Mouse (Mus musculus): ENCODE results near the gene Cds2.
"Not testable (repeated sequence)": the region's sequence is repeated elsewhere in the genome, so short reads cannot be mapped to it uniquely, and the experiment has no call there.

The Cds2 gene

DNA sequence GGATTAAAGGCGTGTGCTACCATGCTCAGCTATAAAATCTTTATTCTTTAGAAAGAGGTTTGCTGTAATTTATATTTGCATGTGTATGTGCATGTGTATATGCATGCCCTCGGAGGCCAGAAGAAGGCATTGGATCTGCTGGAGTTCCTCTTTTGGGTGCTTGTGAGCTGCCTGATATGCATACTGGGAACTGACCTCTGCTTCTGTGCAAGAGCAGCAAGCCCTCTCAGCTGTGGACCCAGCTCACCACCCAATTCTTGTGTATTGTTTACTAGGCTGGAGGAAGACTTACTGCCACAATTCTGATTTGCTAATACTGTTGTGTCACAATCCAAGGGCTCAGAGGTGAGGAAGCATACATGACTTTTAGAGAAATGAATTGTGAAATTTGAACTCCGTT, 3.1 kb downstream of the Cds2 start:
- no peak for DNase-seq (ENCODE audit: low spot score)

DNA sequence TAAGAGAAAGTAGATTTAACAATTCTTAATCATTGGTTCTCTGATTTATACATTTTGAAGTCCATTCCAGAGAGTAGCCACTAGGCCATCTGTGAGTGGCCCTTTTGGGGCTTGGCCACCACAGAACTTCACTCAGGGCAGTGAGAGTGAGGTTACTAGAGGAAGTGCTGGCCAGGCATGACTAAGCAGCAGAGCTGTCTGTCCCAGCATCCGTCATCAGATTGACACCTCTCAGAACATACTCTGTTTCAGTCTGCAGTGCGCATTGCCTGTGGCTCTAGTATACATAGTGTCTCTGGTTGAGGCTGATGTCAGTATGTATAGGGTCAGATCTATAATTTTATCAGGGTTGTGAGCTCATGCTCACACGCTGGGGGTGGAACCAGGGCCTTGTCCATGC, 6.3 kb downstream of the Cds2 start:
- peak; percentile 18 for DNase-seq (ENCODE audit: low spot score)

DNA sequence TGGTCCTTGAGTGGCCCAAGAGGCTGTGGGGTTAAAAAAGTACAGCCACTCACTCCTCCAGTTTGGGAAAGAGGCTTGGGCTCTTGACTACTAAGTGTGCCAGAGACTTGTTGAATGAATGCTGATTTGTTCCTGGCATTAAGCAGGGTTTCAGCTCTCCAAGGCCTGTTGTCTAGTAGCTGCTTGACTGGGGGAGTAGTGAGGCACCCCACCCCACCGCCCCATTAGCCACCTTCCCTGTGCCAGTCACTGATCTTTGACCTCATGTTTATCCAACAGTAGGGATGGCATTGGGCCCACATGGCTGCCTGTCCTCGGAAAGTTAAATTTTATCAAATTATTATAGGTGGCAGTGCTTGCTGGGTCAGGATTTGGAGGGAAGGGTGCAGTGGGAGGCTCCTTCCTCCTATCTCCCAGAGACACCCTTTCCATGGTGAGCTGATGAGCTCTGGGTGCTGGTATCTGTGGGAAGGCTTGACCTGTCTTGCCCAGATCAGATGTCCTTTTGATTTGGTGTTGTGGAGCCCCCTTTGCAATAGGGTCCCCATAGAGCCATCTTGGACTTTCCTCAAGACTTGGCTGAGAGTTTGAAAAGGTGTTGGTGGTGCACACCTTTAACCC, 7.5 kb downstream of the Cds2 start:
- DNase-seq (ENCODE audit: low spot score) = no peak

DNA sequence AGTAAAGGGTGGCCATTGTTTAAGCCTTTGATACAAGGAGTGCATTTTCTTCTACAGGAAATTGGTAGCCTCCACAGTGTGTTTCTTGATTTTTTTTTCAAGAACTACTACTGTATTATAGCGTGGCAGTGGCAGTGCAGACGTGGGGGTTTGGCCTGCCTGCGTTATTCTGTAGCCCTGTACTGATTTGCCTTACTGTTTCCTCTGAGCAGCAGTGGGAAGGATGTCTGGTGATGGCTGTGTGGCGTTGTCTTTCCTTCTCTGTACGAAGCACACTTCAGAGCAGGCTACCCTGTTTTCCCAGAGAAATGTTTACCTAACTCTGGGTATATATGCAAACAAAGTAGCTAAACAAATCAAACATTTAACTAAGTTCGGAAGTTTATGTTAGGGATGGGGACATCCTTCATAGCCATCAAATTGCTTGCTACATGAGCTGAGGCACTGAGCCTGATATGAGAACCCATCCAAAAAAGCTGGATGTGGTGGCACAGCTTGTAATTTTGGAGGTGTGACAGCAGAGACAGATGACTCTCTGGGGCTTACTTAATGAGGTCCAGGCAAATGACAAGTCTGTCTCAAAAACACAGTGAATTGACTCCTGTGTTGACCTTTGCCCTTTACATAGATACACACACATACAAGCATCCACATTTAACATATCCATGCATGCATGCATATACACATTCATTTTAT, 9.9 kb downstream of the Cds2 start:
- DNase-seq (ENCODE audit: low spot score) = no peak

DNA sequence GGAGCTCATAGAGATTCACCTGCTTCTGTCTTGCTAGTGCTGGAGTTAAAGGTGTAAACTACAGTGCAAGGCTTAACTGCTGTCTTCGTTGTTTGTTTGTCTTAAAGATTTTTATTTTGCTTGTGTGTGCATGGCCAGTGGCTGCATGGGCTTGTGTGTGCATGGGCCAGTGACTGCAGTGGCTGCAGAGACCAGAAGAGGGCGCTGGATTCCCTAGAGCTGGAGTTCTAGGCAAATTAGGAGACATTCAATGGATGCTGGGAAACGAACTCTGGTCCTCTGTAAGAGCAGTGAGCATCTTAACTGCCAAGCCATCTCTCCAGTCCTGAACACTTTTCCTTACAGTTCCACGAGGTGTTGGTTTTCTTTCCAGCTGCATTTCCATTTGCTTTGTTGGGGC, 12.6 kb downstream of the Cds2 start:
- no peak for DNase-seq (ENCODE audit: low spot score)

DNA sequence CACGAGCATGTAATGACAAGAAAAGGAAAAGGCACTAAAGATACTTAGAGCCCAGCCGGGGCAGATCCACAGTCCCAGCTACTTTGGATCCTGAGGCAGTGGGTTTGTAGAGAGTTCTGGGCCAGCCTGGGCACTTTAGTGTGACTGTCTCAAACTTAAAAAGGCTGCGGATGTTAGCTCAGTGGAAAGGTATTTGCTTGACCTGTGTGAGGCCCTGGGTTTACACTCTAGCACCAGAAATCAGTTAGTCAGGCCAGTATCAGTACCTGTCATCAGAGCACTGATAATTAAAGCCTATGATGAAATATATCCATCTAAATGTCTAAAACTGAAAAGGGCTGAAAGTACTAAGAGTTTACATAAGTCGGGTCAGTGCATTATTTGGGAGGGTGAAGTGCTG, 13.3 kb downstream of the Cds2 start:
- no peak for DNase-seq (ENCODE audit: low spot score)

DNA sequence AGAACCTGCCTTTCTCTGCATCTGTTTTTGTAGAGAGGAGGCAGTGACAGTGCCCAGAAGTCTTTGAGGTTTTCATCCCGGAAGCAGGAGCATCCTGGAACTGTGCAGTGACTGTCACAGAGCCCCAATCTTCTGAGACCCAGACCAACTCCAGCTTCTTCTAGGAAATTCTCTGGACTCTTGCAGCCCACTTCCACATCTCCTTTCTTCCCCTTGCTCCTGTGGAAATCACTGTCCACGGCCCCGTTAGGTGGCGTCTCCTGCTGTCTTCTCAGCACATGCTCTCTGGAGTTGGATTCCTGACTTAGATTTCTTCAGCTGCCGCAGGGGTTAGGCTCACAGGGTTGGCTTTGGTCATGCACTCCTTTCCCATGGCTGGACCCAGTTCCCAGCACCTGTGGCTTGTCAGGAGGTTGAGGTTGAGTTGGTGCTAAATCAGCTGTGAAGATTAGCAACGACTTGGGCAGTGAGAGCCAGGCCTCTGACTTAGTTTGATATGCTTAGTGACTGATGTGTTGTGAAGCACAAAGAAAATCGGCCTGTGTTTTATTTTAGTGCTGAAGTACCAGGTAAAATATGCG, 15.4 kb downstream of the Cds2 start:
- DNase-seq (ENCODE audit: low spot score) = no peak

DNA sequence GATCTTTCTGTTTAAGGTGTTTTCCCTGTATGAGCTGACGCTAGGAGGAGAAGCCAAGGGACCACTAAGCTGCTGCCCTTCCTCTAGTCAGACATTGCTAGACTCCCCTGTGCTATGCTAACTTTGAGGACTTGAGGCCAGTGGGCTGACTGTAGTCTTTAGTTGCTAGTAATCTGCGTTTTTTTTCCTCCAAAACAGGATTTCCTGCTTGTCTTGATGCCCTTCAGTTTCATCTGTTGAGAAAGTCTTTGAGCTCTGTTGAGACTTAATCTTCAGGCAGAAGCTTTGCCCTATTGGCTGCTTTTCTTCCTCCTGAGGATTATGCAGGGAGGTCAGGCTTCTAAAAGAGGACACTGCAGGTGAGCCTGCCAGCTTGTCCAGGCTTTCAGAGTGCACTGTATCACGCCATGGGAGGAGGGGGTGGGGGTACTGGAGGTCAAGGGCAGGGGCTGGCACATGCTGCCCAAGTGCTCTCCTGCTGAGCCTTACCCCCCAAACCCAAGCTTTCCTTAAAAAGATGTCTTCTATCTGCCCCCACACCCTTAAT, 16.5 kb downstream of the Cds2 start:
- DNase-seq (ENCODE audit: low spot score) = no peak

DNA sequence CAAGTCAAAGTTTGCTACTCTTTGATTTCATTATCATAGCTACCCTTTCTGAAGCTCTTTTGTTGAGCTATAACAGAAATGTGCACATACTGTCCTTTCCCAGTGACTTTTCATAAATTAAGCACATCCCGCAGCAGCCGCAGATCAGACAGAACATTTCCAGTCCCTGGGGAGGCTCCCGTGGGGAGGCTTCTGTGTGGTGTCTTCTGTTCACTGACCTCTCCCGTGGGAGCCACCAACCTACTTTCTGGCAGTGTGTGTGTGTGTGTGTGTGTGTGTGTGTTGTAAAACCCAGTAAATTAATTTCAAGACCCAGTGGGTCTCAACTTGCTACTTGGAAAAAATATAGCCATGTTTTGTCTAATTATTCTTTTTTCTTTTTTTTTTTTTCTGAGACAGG, 17.0 kb downstream of the Cds2 start:
- no peak for DNase-seq (ENCODE audit: low spot score)

DNA sequence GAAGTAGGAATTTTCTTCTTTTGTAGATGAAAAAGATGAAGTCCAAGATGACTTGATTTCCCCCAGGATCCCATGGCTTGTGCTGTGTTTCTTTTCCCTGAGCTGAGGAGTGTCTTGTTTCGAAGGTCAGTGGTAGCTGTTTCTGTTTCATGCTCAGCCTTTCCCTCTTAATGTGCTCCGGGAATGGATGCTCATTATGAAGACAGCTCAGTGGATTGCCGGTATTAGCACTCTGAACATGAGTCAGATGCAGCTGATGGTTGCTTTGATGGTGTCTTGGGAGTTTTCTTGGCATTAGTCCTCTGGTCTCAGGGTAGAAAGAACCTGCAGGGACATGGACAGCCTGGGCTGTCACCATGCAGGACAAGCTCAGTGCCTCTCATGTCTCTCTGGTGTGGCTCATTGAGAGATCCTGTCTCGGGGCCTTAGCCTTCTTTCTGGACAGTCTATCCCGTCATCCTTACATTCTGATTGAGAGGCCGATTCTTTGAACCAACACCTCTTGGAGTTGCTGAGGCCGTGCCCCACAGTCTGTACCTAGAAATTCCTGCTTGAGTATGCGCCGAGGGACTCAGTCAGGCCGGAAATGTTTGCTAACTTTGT, 17.7 kb downstream of the Cds2 start:
- no peak for DNase-seq (ENCODE audit: low spot score)

DNA sequence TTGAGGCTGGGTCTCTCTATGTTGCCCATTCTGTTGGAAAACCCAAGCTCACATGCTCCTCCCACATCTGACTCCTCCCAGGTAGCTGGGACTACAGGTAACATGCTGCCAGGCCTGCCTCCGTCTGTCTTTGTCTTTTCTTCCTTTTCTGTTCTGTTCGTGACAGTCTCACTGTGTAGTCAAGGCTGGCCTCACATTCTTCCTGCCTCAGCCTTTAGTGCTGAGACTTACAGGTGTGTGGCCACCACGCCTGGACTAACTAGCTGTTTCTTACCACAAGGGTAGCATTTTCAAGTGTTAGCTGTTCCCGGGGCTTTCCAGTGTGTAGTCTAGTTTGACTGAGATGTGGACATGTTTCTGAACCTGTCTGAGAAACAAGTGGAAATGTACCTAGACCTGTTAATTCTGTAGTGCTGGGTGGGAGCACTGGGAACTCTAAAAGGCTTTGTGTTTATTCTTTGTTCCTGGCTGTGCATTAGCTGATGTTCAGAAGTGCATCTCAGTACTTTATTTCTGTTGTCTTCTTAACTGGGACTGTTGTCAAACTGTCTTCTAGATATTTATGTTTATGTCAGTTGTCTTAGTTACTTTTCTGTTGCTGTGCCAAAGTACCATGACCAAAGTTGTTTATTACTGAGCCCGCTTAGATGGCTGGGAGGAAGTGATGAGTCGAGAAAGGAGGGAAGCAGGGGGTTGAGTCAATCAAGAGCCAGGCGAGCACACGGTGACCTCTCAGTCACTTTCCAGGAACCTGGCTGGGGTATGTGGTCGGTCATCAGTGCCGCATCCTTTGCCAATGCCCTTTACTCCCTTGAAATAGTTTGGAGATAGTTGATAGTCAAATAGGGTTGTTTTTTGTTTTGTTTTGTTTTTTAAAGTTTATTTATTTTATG, 18.9 kb downstream of the Cds2 start:
- peak; percentile 51 for DNase-seq (ENCODE audit: low spot score)

DNA sequence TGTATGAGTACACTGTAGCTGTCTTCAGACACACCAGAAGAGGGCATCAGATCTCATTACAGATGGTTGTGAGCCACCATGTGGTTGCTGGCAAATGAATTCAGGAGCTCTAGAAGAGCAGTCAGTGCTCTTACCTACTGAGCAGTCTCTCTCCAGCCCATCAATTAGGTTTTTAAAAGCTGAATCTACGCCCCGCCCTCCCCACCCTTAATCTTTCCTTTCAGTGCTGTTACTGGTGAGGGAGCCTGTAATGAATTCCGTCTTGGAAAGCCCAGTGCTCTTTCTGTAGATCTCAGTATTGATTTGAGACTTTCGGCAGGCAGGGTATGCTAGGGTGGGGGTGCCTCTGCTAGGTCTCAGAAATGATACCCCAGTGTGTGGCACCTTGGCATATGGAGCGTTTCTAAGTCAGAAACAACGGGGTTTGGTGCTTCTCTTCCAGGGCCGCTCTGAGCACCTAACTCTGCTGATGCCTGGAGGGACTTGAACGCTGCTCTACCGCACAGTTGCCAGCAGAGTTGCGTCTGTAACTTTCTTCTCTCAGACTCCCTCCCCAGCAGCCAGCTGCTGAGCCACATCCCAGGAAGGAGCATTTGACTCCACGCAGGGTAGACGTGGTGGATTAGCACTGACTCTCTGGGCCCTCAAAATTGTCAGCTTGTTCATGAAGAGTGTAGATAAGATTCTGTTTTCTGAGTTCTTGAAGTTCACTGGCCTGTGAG, 19.7 kb downstream of the Cds2 start:
- DNase-seq (ENCODE audit: low spot score) = no peak

DNA sequence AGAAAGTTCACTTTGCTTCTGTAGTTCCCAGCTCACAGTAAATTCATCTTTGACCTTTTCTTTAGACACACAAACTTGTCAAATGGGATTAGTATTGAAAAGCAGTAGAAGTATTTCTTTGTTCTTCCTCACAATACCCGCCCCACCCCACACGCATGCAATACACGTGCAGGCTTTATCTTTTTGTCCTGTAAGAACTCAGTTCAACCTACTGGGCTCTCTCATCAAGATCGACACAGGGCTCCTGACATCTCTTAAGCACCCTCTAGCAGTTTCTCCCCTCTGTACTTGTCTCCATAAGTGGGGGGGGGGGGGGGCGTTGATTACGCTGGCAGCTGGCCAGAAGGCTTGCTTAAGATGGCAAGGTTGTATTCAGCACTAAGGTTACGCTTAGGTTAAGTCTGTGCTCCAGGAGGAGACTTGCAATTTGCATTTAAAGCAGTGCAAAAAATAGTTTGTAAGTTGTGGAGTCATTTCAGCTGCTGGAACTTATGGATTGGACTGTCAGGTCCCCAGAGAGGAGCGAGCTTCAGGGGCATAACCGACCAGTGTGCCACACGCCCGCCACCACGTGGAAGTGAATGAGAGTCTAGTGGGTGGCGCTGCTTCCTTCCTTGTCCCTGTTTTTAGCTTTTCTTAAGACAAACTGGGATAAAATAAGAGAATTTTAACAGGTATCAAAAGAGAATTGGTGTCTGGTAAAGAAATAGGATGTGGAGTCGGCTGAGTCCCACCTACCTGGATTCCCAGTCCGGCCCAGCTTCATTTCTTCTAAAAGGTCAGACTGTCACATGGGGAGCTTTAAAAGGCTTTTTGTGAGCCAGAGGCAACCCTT, 20.5 kb downstream of the Cds2 start:
- no peak for DNase-seq (ENCODE audit: low spot score)

DNA sequence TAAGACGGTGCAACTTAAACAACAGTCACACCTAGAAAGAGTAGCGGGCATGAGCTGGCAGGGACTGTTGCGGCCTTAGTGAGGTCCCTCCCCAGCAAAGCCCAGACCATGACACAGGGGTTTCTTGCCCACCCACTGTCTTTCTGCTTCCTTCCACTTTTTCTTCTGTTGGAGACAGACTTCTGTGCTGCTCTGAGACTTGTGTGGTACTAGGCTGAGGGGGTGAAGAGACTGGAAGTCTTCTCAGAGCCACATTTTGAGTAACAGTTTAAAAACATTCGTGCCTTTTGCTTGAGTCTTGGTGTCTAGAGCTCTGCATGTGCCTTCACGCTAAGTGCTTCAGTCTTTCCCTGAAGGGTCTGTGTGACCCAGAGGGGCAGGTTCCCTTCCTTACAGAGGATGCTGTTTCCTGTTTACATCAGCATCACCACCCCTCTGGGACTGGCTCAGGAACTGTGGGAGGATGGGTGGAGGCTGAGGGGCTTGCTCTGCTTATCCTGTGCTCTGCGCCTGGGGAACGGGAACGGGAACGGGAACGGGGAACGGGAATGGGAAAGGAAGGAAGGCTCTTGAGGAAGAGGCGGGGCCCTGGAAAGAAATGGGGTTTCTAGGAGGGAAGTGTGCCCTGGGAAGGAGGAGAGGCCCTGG, 21.7 kb downstream of the Cds2 start:
- DNase-seq (ENCODE audit: low spot score) = no peak

DNA sequence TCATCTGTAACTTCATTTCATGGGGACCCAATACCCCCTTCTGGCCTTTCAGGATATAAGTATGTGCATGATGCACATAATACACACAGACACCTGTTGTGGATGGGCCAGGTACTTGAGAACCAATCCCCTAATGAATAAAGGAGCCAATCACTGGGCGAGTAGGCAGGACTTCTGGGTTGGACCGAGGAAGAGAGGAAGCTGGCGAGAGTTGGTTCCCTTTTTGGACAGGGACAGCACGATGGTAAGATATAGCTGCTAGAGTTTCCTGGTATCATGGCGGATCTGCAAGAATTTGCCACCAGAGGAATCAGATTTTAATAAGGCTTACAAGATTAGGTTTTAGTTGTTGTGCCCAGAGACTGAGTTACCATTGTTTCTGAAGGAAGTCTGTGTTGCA, 22.8 kb downstream of the Cds2 start:
- DNase-seq (ENCODE audit: low spot score) = not testable (repeated sequence)

DNA sequence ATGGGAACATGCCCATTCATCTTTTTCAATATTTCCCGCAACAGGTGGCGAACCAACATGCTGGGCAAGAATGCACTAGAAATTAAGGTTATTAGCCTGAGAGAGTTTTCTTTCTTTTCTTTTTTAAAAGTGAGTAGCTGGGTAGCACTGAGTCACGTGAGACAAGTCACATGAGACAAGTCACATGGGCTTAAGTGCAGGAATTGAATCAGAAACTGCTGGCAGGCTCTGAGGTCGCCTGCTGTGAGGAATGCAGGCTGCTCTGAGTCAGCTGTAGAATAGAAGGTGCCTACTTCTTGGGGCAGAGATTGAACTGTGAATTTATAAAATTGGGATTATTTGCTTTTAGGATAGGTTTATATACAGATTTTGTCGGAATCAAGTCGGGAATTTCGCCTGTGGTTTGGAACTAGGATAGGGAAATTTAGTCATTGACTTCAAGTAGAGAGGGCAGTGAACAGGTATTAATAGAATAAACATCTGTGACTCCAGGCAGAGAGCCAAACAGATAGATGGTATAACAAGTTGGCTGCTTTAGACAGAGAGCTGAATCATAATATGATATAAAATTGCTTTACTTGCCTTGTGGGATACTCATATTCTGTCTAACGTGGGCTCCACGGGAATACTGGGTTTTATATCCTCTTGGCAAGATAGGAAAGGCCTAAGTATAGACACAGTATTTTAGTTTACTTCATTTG, 23.6 kb downstream of the Cds2 start:
- no peak for DNase-seq (ENCODE audit: low spot score)

DNA sequence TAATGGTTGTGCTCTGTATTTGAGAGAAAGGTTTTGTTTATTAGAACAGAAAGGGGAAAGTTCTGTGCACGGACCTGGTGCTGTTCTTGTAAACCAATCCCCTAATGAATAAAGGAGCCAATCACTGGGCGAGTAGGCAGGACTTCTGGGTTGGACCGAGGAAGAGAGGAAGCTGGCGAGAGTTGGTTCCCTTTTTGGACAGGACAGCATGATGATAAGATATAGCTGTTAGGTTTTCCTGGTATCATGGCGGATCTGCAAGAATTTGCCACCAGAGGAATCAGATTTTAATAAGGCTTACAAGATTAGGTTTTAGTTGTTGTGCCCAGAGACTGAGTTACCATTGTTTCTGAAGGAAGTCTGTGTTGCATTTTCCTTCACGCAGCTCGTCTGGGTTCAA, 26.3 kb downstream of the Cds2 start:
- not testable (repeated sequence) for DNase-seq (ENCODE audit: low spot score)

DNA sequence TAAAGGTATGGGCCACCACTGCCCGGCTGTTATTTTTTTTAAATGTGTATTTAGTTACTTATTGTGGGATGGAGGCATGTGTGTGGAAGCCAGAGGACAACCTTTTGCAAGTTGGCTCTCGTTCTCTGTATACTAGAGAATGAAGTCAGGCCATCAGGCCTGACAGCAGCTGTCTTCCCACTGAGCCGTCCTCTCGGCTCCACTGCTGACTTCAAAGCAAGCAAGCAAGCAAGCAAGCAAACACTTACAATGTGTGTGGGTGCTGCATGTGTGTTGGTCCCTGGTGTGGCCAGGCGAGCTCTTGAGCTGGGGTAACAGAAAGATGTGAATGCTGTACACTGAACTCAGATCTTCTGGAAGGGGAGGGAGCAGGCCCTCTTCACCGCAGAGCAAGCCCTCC, 27.9 kb downstream of the Cds2 start:
- DNase-seq (ENCODE audit: low spot score) = no peak

DNA sequence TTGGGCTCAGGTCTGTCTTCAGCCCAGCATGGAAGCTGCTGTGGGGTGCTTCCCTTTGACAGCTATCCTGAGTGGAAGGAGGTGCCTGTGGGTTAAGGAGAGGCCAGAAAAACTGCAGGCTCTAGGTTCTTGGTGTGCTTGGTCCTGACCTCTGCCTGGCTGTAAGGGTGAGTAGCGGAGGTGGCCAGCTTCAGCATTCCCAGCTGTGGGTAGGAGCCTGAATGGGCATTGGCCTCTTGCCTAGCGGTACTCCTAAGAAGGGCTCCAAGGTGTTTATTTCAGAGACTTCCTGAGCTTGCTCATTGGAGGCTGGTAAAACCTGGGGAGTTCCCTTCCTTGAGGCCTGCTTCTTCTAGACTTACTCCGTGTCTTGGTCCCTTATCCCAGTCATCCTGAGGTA, 28.3 kb downstream of the Cds2 start:
- DNase-seq (ENCODE audit: low spot score) = no peak

Data from T-cell, adult 2 months (primary cell).